Mouse (Mus musculus): ENCODE data around the gene Rnf215. TPM values are rescaled to one million over a fixed set of nuclear protein-coding genes. Genes with fewer than 3 reads are reported as not detected.

Gene Rnf215
- polyA plus RNA-seq, 2 experiments = 4.3 to 5.1 TPM

DNA sequence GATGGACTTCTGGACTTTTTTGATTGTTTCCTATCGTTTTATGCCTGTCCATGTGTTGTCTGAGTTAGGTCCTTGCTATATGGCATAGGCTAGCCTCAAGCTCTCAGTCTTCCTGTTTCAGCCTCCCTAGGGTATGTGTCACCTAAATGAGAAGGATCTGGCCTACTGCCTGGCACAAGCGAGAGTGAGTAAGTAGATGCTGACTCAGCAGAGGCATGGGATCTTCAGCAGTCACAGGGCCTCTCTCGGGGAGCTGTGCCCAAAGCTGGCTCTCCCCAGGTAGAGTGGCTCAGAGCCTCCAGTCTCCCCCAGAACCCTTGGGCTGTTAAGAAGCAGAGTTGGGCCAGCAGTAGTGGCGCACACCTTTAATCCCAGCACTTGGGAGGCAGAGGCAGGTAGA, 7.3 kb downstream of the Rnf215 start:
- TF ChIP-seq EP300 (IDR thresholded peaks at IDR 0.05; ENCODE audit: low read depth) (no peak), CTCF (IDR thresholded peaks at IDR 0.05; ENCODE audit: low read depth) (no peak)
- no peaks in the 10 kb centered on the region; the same call in 1 of the 2 replicates for H3K36me3 ChIP-seq (replicated peaks; ENCODE audit: control insufficient read depth, insufficient read depth, low read depth)
- H3K27me3 ChIP-seq (ENCODE audit: control insufficient read depth, insufficient read depth, low read length) = no peaks in the 10 kb centered on the region
- no peak overlapping the region for H3K27ac ChIP-seq
- no peak for ATAC-seq (ENCODE audit: insufficient read depth)
- WGBS (ENCODE audit: insufficient replicate concordance) = 69% methylated on average over 4 of the region's 4 CpGs
- DNase-seq (ENCODE audit: low read depth in 3 of 3, low spot score in 3 of 3) = no peak
- no peaks in the 10 kb centered on the region for H3K4me1 ChIP-seq (replicated peaks; ENCODE audit: control insufficient read depth in 2 of 2, insufficient read depth in 2 of 2, low read length in 1 of 2)
- no peak overlapping the region for H3K9ac ChIP-seq (replicated peaks)
- no peaks in the 10 kb centered on the region for H3K9me3 ChIP-seq (ENCODE audit: control insufficient read depth, low read length)
- H3K4me2 ChIP-seq (ENCODE audit: low read depth) = no peak overlapping the region
- no peak overlapping the region for H3K4me3 ChIP-seq (ENCODE audit: insufficient read depth in 1 of 2, low read depth in 2 of 2, low read length in 2 of 2)

DNA sequence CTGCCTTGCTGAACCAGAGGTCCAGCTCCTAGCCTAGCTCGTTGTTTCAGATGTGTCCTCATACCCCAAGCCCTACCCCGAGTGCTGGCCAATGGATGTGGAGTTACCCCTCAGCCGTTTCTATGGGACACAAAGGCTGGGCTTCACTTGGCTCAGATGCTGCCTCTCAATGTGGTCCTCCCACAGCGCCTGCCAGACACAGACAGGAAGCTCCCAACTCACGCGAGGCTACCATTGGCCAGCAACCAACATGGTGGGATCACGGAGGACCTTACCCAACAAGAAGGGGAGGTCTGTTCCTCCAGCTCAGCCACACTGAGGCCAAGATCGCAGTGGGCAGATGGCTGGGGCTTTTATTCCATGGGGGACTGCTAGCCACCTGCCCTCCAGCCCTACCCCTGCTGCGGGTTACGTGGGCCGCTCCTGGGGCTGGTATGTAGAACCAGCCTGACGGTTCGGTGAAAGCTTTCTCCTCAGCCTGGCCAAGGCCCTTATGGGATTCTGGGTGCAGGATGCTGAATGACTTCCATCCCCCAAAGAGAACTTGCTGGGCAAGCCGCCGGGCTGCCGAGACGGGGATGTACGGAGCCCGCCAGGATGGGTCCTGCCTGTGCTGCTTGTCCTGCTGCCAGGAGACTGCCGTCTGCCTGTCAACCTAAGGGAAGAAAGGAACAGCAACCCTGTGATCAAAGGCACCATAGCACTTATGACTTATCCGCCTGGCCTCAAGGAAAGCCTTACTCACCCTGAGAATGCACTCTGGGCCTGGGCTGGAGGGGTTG, 8.5 kb downstream of the Rnf215 start:
- no peaks in the 10 kb centered on the region for H3K9me3 ChIP-seq (ENCODE audit: control insufficient read depth, low read length)
- H3K36me3 ChIP-seq (replicated peaks; ENCODE audit: control insufficient read depth, insufficient read depth, low read depth) = no peaks in the 10 kb centered on the region; the same call in 1 of the 2 replicates
- DNase-seq (ENCODE audit: low read depth in 3 of 3, low spot score in 3 of 3) (no peak), ATAC-seq (ENCODE audit: insufficient read depth) (no peak)
- no peaks in the 10 kb centered on the region for H3K27me3 ChIP-seq (ENCODE audit: control insufficient read depth, insufficient read depth, low read length)
- 80% methylated on average over 21 of the region's 21 CpGs for WGBS (ENCODE audit: insufficient replicate concordance)
- TF ChIP-seq EP300 (IDR thresholded peaks at IDR 0.05; ENCODE audit: low read depth) (no peak), CTCF (IDR thresholded peaks at IDR 0.05; ENCODE audit: low read depth) (no peak)
- no peak overlapping the region for H3K9ac ChIP-seq (replicated peaks)
- H3K27ac ChIP-seq = no peak overlapping the region
- H3K4me3 ChIP-seq (ENCODE audit: insufficient read depth in 1 of 2, low read depth in 2 of 2, low read length in 2 of 2) = no peak overlapping the region
- H3K4me2 ChIP-seq (ENCODE audit: low read depth) = no peak overlapping the region
- H3K4me1 ChIP-seq (replicated peaks; ENCODE audit: control insufficient read depth in 2 of 2, insufficient read depth in 2 of 2, low read length in 1 of 2) = no peaks in the 10 kb centered on the region

- ATAC-seq (ENCODE audit: insufficient read depth) = no peak
- no peak overlapping the region for H3K4me3 ChIP-seq (ENCODE audit: insufficient read depth in 1 of 2, low read depth in 2 of 2, low read length in 2 of 2)
- no peaks in the 10 kb centered on the region for H3K9me3 ChIP-seq (ENCODE audit: control insufficient read depth, low read length)
- H3K27ac ChIP-seq = no peak overlapping the region
- no peak for DNase-seq (ENCODE audit: low read depth in 3 of 3, low spot score in 3 of 3)
- 70% methylated on average over 6 of the region's 6 CpGs for WGBS (ENCODE audit: insufficient replicate concordance)
- no peak overlapping the region for H3K4me2 ChIP-seq (ENCODE audit: low read depth)
- H3K9ac ChIP-seq (replicated peaks) = no peak overlapping the region
- H3K36me3 ChIP-seq (replicated peaks; ENCODE audit: control insufficient read depth, insufficient read depth, low read depth) = no peaks in the 10 kb centered on the region
- no peaks in the 10 kb centered on the region for H3K4me1 ChIP-seq (replicated peaks; ENCODE audit: control insufficient read depth in 2 of 2, insufficient read depth in 2 of 2, low read length in 1 of 2)
- H3K27me3 ChIP-seq (ENCODE audit: control insufficient read depth, insufficient read depth, low read length) = no peaks in the 10 kb centered on the region
- TF ChIP-seq EP300 (IDR thresholded peaks at IDR 0.05; ENCODE audit: low read depth) (no peak), CTCF (IDR thresholded peaks at IDR 0.05; ENCODE audit: low read depth) (no peak)
Measured at GRCm38 (mm10) chr11:4146381-4146780, 11.4 kb downstream of the Rnf215 start.

DNA sequence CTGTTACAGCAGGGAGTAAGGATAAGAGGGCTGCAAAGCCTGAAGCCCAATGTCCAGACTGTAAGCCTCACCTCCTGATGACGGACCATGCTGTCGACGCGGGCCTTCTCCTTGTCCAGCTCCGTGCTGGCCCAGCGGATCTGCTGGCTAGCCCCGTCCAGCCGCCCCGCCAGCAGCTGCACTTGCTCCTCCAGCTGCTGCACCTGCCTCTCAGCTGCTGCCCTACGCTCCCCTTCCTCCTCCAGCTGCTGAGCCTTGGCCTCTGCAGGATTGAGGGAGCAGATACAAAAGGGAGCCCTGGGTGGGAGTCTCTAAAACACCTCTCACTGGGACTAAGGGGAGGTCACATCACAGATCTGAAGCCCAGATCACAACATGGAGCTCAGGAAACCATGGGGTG, 12.1 kb downstream of the Rnf215 start:
- H3K27me3 ChIP-seq (ENCODE audit: control insufficient read depth, insufficient read depth, low read length) = no peaks in the 10 kb centered on the region
- TF ChIP-seq EP300 (IDR thresholded peaks at IDR 0.05; ENCODE audit: low read depth) (no peak), CTCF (IDR thresholded peaks at IDR 0.05; ENCODE audit: low read depth) (no peak)
- H3K9me3 ChIP-seq (ENCODE audit: control insufficient read depth, low read length) = no peaks in the 10 kb centered on the region
- no peak overlapping the region for H3K9ac ChIP-seq (replicated peaks)
- no peaks in the 10 kb centered on the region for H3K4me1 ChIP-seq (replicated peaks; ENCODE audit: control insufficient read depth in 2 of 2, insufficient read depth in 2 of 2, low read length in 1 of 2)
- WGBS (ENCODE audit: insufficient replicate concordance) = 78% methylated on average over 10 of the region's 10 CpGs
- H3K27ac ChIP-seq = no peak overlapping the region
- DNase-seq (ENCODE audit: low read depth in 3 of 3, low spot score in 3 of 3) = no peak
- H3K4me2 ChIP-seq (ENCODE audit: low read depth) = no peak overlapping the region
- no peaks in the 10 kb centered on the region for H3K36me3 ChIP-seq (replicated peaks; ENCODE audit: control insufficient read depth, insufficient read depth, low read depth)
- H3K4me3 ChIP-seq (ENCODE audit: insufficient read depth in 1 of 2, low read depth in 2 of 2, low read length in 2 of 2) = no peak overlapping the region
- ATAC-seq (ENCODE audit: insufficient read depth) = no peak

- DNase-seq (ENCODE audit: low read depth in 3 of 3, low spot score in 3 of 3) = no peak
- Histone ChIP-seq H3K4me1 (replicated peaks; ENCODE audit: control insufficient read depth in 2 of 2, insufficient read depth in 2 of 2, low read length in 1 of 2) (no peaks in the 10 kb centered on the region), H3K9me3 (ENCODE audit: control insufficient read depth, low read length) (no peaks in the 10 kb centered on the region), H3K4me3 (ENCODE audit: insufficient read depth in 1 of 2, low read depth in 2 of 2, low read length in 2 of 2) (no peak overlapping the region), H3K27me3 (ENCODE audit: control insufficient read depth, insufficient read depth, low read length) (no peaks in the 10 kb centered on the region), H3K4me2 (ENCODE audit: low read depth) (no peak overlapping the region), H3K9ac (replicated peaks) (no peak overlapping the region), H3K27ac (no peak overlapping the region), H3K36me3 (replicated peaks; ENCODE audit: control insufficient read depth, insufficient read depth, low read depth) (no peaks in the 10 kb centered on the region)
- ATAC-seq (ENCODE audit: insufficient read depth) = no peak
- TF ChIP-seq CTCF (IDR thresholded peaks at IDR 0.05; ENCODE audit: low read depth) (no peak), EP300 (IDR thresholded peaks at IDR 0.05; ENCODE audit: low read depth) (no peak)
- WGBS (ENCODE audit: insufficient replicate concordance) = 71% methylated on average over 5 of the region's 5 CpGs
Measured at GRCm38 (mm10) chr11:4148120-4148519, 13.1 kb downstream of the Rnf215 start.
